Mouse (Mus musculus) urinary bladder, postnatal 14 days (tissue): ENCODE results near the gene Gm28539.
A peak's percentile ranks its signal among the peaks of the same experiment; 100 is the strongest.

Experiments
- DNase-seq: peaks from one replicate; pipeline ENCODE4 v3.0.0; 2021; ENCODE audit warnings: low spot score

The Gm28539 gene

DNA sequence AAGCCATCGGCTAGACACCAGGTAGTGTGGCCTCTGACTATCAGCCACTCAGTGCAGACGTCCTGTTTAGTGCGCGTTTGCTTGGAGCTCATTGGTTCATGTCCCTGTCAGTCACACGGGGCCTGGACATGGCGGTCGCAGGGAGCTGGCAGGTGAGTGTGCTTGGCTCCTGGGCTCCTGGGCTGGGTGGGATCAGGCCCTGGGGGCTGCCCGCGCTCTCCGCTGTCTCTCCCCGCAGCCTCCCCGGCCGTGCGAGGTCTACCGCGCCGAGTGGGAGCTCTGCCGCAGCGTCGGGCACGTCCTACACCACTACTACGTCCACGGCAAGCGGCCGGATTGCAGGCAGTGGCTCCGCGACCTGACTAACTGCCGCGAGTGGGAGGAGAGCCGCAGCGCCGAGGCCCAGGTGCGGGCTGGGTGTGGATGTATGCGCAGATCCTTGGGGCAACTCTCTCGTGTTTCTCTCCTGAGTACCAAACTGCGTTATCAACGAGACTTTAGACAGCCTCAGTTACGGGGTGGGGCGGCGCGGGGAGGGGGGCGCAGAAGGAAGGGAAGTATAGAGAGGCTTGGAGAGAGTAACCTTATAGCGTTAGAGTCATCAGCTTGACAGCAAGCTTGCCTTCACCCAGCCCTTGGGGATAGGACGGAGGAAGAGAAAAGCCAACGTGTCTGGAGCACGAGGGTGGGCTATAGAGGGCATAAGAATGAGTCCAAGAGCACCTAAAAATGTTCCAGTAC is at the start of gene Gm28539, which contains the start of gene 2510002D24Rik:
Gene Gm28539, plus strand, starts transcription at position 117 of the 741 bp plus-strand sequence.
Gene 2510002D24Rik, plus strand, starts transcription at position 111 of the 741 bp plus-strand sequence.
- DNase-seq: peak; percentile 97

- DNase-seq: no peak
These were observed 49.7 kb upstream of the Gm28539 start for GRCm38 (mm10) chr16:18786652-18787051.

DNA sequence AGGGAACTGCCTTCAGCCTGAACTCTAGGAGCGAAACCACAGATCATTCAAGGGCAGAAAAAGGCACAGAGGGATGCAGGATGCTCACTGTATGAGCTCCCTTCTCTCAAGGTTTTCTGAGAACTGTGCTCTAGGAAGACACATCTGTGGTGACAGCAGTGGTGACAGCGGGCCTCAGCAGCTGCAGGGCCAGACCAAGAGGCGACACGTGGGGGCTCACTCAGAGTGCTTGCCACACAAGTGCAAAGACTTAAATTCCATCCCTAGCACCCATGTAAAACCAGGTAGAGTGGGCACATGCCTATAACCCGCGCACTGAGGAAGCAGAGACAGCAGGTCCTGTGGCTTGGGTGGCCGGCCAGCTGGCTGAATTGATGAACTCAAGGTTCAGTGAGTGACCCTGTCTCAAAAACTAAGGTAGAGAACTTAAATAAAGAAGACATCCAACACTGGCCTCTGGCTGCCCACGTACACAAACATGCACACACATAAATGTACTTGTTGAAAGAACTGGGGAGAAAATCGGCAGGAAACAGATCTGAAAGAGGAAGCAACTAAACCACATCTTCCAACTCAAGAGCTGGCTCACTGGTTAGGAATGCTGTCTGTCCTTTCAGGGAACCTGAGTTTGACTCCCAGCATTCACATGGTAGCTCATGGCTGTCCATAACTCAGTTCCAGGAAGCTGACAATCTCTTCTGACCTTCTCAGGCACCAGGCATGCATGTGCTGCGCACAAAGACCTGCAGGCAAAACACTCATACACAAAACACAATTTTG is 47.6 kb upstream of the Gm28539 start:
- DNase-seq: no peak

- no peak for DNase-seq
These were observed 41.0 kb upstream of the Gm28539 start for GRCm38 (mm10) chr16:18795223-18795899.

DNA sequence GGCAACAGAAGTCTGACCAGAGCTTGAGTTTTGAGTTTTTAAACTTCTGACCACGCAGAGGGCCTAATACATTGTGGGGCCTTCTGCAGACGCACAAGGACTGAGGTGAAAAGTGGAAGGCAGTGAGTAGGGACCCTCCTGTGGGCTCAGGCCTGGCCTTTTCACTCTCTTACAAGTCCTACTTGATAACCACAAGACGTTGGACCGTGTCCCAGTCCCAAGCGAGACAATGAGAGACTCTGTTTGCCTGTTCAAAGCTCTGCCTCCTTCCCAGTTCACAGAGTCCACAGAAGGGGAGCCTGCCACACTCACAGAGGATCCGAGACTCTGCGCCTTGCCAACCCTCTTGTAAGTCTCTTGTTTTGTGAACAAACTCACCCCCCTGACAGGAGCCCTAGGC is 39.7 kb upstream of the Gm28539 start:
- DNase-seq: no peak

GRCm38 (mm10) chr16:18798151-18798550 is 38.2 kb upstream of the Gm28539 start:
- DNase-seq: no peak

DNA sequence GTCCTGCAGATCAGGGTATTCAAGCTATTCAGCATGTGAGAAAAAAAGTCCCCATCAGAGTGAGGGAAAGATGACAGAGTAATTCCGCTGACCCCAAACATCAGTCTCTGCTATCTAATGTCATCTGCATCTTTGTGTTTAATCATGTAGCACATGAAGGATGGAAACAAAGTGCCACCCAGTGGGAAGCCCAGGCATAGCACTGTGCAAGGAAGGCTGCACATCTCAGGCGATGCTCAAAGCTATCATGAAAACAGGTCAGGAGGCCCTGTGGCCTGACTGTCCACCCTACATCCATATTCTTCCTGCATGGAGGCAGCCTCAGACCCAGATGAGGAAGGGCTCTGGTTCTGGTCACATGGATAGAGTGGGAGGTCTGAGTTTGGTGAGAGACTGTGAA is 37.5 kb upstream of the Gm28539 start:
- peak; percentile 62 for DNase-seq

DNA sequence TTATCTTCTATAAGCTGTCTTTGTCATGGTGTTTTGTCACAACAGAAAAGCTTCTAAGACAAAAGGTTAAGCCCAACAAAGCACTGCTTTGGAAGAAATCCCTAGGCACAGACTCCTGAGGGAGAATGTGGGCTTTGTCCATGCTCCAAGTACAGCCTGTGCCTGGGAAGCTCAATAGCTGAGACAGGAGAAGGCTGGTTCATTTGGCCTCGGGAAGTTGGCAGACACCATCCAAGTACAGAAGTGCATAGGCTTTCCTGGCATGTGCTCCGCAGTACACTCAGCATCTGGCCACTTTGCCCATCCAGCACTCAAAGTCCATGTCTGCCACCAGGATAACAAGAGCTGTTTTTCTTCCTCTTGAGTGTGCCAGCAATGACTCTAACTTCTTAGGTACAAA is 30.6 kb upstream of the Gm28539 start:
- DNase-seq: no peak

- DNase-seq: no peak
These were observed 27.4 kb upstream of the Gm28539 start for GRCm38 (mm10) chr16:18809001-18809400.

GRCm38 (mm10) chr16:18811032-18811431 is 25.4 kb upstream of the Gm28539 start:
- no peak for DNase-seq

DNA sequence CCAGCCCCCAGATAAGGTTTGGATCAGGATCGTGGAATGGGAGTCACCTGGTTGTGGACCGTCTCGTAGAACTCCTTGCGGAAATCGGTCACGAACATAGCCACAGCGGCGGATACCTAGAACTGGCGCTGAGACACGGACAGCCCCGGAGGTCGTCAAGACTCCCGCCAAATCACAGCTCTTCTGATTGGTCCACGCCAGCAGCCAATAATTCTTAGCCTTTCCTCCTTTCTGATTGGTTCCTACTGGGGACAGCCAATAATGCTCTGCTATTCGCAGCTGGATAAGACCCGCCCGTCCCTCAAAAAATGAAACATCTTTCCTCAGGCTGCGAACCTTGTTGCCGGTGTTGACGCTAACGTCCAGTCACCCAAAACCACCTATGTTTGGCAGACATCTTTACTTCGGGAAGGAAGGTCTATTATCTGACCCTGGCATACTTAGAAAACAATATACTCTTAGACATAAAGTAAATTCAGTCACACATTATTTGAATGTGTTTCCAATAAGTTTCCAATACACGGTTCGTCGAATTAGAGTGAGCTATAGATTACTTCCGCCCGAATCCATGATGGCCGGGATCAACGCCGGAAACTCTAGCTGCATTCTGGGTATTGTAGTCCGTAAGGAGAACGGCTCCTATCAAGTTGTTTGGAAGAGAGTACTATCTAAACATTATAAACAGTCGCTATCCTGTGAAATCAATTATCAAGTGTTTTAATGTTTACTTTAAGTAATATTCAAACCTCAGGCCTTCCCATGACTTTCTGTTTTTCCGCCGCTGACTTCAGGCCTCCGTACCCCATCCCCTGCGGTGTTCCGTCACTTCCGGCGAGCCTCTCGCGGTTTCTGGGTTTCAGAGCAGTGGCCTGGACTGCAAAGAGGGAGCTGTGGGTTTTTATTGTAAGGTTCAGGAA is 24.7 kb upstream of the Gm28539 start, which contains the start of the genes Ufd1 and Cdc45:
Gene Ufd1, plus strand, starts transcription at position 312 of the 917 bp plus-strand sequence.
Gene Cdc45, minus strand, starts transcription at position 520 of the 917 bp plus-strand sequence.
- peak; percentile 90 for DNase-seq

GRCm38 (mm10) chr16:18812385-18812910 is 23.9 kb upstream of the Gm28539 start:
- DNase-seq: no peak

DNA sequence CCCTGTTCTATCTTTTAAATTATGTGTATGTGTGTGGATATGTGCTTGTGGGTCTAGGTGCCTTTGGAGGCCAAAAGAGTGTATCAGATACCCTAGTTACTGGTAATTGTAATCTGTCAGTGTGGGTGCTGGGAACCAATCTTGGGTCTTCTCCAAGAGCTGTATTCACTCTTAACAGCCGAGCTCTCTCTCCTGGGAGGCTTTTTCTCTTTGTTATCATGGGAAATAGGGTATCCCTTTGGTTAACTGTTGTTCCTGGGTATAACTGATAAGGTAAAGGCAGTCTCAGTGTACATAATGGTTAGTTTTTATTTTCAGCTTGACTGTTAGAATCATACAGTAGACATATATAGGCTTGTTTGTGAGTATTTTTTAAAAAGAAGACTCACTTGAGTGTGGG is 14.0 kb upstream of the Gm28539 start:
- DNase-seq: no peak

DNA sequence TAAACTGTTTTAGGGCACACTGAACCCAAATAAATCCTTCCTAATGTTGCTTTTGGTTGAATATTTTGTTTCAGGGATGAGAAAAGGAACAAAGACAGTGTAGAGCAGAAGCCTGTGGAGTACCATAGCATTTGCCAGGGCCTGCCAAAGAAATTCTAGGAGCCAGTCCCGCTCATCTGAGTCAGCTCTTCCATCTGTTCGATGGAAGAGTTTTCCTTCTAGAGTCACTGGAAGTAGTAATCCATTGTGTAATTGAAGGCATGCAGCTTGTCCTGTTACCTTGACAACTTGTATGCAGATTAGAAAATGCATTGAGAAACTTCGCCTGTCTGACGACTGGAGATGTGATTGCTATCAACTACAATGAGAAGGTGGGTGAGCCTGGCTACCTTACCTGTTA is 13.5 kb upstream of the Gm28539 start:
- no peak for DNase-seq

DNA sequence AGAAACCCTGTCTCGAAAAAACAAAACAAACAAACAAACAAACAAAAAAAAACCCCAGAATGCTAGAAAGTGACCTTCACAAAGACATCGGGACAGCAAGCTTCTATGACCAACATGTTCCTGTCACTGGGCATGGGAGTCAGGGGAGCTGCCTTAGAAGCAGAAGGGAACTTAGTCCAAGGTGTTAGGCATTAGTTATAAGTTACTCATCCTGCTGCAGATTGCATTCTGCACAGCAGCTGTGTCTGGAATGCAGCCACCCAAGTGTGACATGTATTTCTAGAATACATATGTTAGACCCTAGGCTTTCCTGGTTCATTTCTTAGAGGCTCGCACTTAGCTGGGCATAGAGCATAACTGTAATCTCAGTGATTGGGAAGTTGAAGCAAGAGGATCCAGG is 7.8 kb upstream of the Gm28539 start:
- DNase-seq: no peak

DNA sequence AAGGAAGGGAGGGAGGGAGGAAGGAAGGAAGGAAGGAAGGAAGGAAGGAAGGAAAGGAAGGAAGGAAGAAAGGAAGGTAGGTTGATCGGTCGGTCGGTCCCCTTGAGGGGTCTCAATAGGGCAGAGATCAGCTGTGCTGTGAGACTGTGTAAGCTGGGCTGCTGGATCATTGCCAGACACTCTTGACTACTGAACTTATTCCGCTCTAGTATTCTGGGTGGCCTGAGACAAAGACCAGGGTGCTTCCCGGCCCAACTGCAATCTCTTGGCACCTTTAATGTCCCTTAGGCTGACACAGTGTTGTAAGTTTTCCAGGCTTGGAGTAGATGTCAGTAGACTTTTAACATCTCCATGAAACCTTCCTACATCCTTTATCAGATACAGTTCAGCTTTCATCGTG is 7.3 kb upstream of the Gm28539 start:
- DNase-seq: no peak

GRCm38 (mm10) chr16:18833486-18833885 is 2.9 kb upstream of the Gm28539 start:
- DNase-seq: no peak

DNA sequence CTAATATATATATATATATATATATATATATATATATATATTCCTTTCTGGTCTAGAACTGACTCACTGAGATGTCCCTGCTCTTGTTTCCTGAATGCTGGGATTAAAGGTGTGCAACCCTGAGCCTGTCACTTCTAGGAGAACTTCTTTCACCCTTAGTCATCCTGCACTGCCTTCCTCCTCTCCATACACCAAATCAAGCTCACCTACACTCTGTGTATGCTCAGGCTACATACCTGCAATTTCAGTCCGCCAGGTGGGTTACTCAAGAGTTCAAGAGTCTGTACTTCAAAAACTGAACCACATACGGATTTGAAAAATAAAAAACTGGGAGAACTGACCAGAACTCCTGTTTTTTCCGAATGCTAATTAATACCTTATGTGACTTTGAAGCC is 314 bp upstream of the Gm28539 start:
- DNase-seq: no peak

- DNase-seq: no peak
These were observed 2.0 kb downstream of the Gm28539 start for GRCm38 (mm10) chr16:18838346-18838745.

- no peak for DNase-seq
These were observed 10.0 kb downstream of the Gm28539 start for GRCm38 (mm10) chr16:18846301-18846820.
